Mouse (Mus musculus) layer of hippocampus, postnatal 25 days (tissue): ENCODE results near the gene Mlana. TPM values are rescaled to one million over a fixed set of nuclear protein-coding genes. Genes with fewer than 3 reads are reported as not detected.

Experiments used
- DNase-seq, 2 experiments: peaks; one replicate each; pipeline ENCODE4 v3.0.0; 2022; ENCODE audit warnings: mixed read lengths in 2 of 2, low spot score in 1 of 2; ENCODE audit errors: extremely low spot score in 1 of 2
- total RNA-seq, 2 experiments: library from RNA; stranded (reverse); gene quantifications; 2 replicates each; pipeline ENCODE4 v1.2.3; 2021

The Mlana gene
- total RNA-seq, 2 experiments from 2014 or later, result 0.62 TPM; not detected in 1

- no peak for DNase-seq
Measured at GRCm38 (mm10) chr19:29740661-29741060, 43.0 kb downstream of the Mlana start.

GRCm38 (mm10) chr19:29743531-29743930, 45.9 kb downstream of the Mlana start:
- DNase-seq, result no peak

- DNase-seq, result no peak
Measured at GRCm38 (mm10) chr19:29750994-29751393, 53.4 kb downstream of the Mlana start.

DNA sequence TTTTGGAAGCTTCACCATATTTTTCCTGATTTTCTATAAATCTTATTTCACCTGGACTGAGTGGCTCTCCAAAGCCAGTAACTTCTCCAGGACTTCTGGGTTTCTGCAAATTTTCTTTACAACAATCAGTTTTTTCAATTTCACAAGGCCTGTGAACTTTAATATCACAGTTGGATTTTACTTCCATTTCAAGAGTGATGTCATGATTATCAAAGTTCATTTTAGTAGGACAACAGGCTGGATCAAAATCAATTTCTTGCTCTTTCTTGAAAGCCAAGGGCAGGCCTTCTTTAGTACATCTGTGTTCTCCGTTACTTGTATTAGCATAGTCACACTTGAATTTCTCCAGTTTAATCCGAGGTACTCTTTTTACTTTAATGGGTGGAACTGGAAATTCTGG, 56.3 kb downstream of the Mlana start:
- no peak for DNase-seq

Other genes starting within 250 kb of the Mlana start
- 10 to 100 TPM; 40.9 to 47.7 TPM for gene Ric1, start 175.5 kb upstream of the Mlana start, total RNA-seq
- 10 to 100 TPM; 56.1 to 59.3 TPM for gene Ermp1, start 49.4 kb upstream of the Mlana start, total RNA-seq
- gene 9930021J03Rik, start 108.2 kb downstream of the Mlana start, total RNA-seq, result 10 to 100 TPM; 32.9 to 35.0 TPM
- 10 to 100 TPM; 31.8 to 36.4 TPM for gene Ranbp6, start 115.2 kb downstream of the Mlana start, total RNA-seq
- 10 to 100 TPM; 20.2 to 22.6 TPM for gene Il33, start 227.3 kb downstream of the Mlana start, total RNA-seq